Mouse (Mus musculus): ENCODE data around the gene Atxn7l1. TPM values are rescaled to one million over a fixed set of nuclear protein-coding genes. Genes with fewer than 3 reads are reported as not detected.

Gene Atxn7l1
- polyA plus RNA-seq, 1 experiment = 33.9 TPM

GRCm38 (mm10) chr12:33334511-33334910 is 187.0 kb downstream of the Atxn7l1 start:
- no peak for TF ChIP-seq GATA1 (IDR thresholded peaks at IDR 0.05; ENCODE audit: low read length)

- TF ChIP-seq GATA1 (IDR thresholded peaks at IDR 0.05; ENCODE audit: low read length) = no peak
Measured at GRCm38 (mm10) chr12:33334951-33335350, 187.5 kb downstream of the Atxn7l1 start.

GRCm38 (mm10) chr12:33335410-33335809 is 187.9 kb downstream of the Atxn7l1 start:
- no peak for TF ChIP-seq GATA1 (IDR thresholded peaks at IDR 0.05; ENCODE audit: low read length)

- TF ChIP-seq GATA1 (IDR thresholded peaks at IDR 0.05; ENCODE audit: low read length) = no peak
Measured at GRCm38 (mm10) chr12:33336561-33337125, 189.2 kb downstream of the Atxn7l1 start.

- no peak for TF ChIP-seq GATA1 (IDR thresholded peaks at IDR 0.05; ENCODE audit: low read length)
Measured at GRCm38 (mm10) chr12:33337289-33337688, 189.8 kb downstream of the Atxn7l1 start.

GRCm38 (mm10) chr12:33338170-33338569 is 190.7 kb downstream of the Atxn7l1 start:
- no peak for TF ChIP-seq GATA1 (IDR thresholded peaks at IDR 0.05; ENCODE audit: low read length)

GRCm38 (mm10) chr12:33339822-33340221 is 192.3 kb downstream of the Atxn7l1 start:
- no peak for TF ChIP-seq GATA1 (IDR thresholded peaks at IDR 0.05; ENCODE audit: low read length)

- no peak for TF ChIP-seq GATA1 (IDR thresholded peaks at IDR 0.05; ENCODE audit: low read length)
Measured at GRCm38 (mm10) chr12:33340698-33341097, 193.2 kb downstream of the Atxn7l1 start.

GRCm38 (mm10) chr12:33341351-33341892 is 193.9 kb downstream of the Atxn7l1 start:
- TF ChIP-seq GATA1 (IDR thresholded peaks at IDR 0.05; ENCODE audit: low read length) = no peak

- TF ChIP-seq GATA1 (IDR thresholded peaks at IDR 0.05; ENCODE audit: low read length) = no peak
Measured at GRCm38 (mm10) chr12:33344970-33345772, 197.7 kb downstream of the Atxn7l1 start.

GRCm38 (mm10) chr12:33345773-33346435 is 198.4 kb downstream of the Atxn7l1 start:
- no peak for TF ChIP-seq GATA1 (IDR thresholded peaks at IDR 0.05; ENCODE audit: low read length)

GRCm38 (mm10) chr12:33352671-33353070 is 205.2 kb downstream of the Atxn7l1 start:
- no peak for TF ChIP-seq GATA1 (IDR thresholded peaks at IDR 0.05; ENCODE audit: low read length)

GRCm38 (mm10) chr12:33358345-33358744 is 210.9 kb downstream of the Atxn7l1 start:
- no peak for TF ChIP-seq GATA1 (IDR thresholded peaks at IDR 0.05; ENCODE audit: low read length)

- no peak for TF ChIP-seq GATA1 (IDR thresholded peaks at IDR 0.05; ENCODE audit: low read length)
Measured at GRCm38 (mm10) chr12:33359209-33359608, 211.7 kb downstream of the Atxn7l1 start.

GRCm38 (mm10) chr12:33359878-33360482 is 212.5 kb downstream of the Atxn7l1 start:
- TF ChIP-seq GATA1 (IDR thresholded peaks at IDR 0.05; ENCODE audit: low read length) = no peak

GRCm38 (mm10) chr12:33360729-33361128 is 213.2 kb downstream of the Atxn7l1 start:
- no peak for TF ChIP-seq GATA1 (IDR thresholded peaks at IDR 0.05; ENCODE audit: low read length)
